Mouse (Mus musculus) liver, embryonic 16.5 days (tissue): ENCODE data around the gene Spata5. TPM values are rescaled to one million over a fixed set of nuclear protein-coding genes. Genes with fewer than 3 reads are reported as not detected.
"Not testable (repeated sequence)": the region's sequence is repeated elsewhere in the genome, so short reads cannot be mapped to it uniquely, and the experiment has no call there.

Experiments
- ATAC-seq: fragments of 200-750 bp; cut with Nextera tagmentation; 2 replicates; pipeline ENCODE4 v1.8.0; 2017; ENCODE audit warnings: low read depth, mild to moderate bottlenecking, moderate number of reproducible peaks, moderate library complexity
- H3K27ac ChIP-seq: fragments of 300-500 bp; sonication (generic); 2 replicates; pipeline ENCODE4 v1.5.1; 2014; ENCODE audit warnings: mild to moderate bottlenecking, low read length
- H3K27me3 ChIP-seq: fragments of 300-500 bp; sonication (generic); 2 replicates; pipeline ENCODE4 v1.6.1; 2014; ENCODE audit warnings: low read depth, low read length, mixed read lengths; ENCODE audit not compliant: control insufficient read depth, insufficient read depth
- H3K36me3 ChIP-seq: fragments of 300-500 bp; sonication (generic); 2 replicates; pipeline ENCODE4 v1.6.1; 2014; ENCODE audit warnings: mild to moderate bottlenecking; ENCODE audit not compliant: control insufficient read depth, insufficient read depth
- H3K4me1 ChIP-seq: fragments of 300-500 bp; sonication (generic); 2 replicates; pipeline ENCODE4 v1.6.1; 2014; ENCODE audit warnings: low read depth, low read length, mixed read lengths; ENCODE audit not compliant: control insufficient read depth
- H3K4me2 ChIP-seq: fragments of 300-500 bp; sonication (generic); 2 replicates; pipeline ENCODE4 v1.6.1; 2014; ENCODE audit warnings: low read depth, low read length, mixed read lengths
- H3K4me3 ChIP-seq: fragments of 300-500 bp; sonication (generic); 2 replicates; pipeline ENCODE4 v1.5.1; 2014; ENCODE audit warnings: low read depth, mild to moderate bottlenecking, low read length
- H3K9ac ChIP-seq: fragments of 300-500 bp; sonication (generic); 2 replicates; pipeline ENCODE4 v1.6.1; 2014; ENCODE audit warnings: low read depth, low read length
- H3K9me3 ChIP-seq: fragments of 300-500 bp; sonication (generic); replicated peaks from 2 replicates; pipeline ENCODE4 v1.6.1; 2016; ENCODE audit warnings: low read length; ENCODE audit not compliant: control insufficient read depth
- WGBS: fragments of 180-500 bp; shearing (Covaris S2); extraction: QIAGEN DNeasy Blood & Tissue Kit; methylation state at CpG from one replicate; pipeline ENCODE4 v1.1.7; 2014; ENCODE audit not compliant: insufficient replicate concordance; 5-methylcytosine and 5-hydroxymethylcytosine counted together
- polyA plus RNA-seq: library from polyadenylated mRNA; unstranded; fragments of >200 nt; fragmentation: Nextera tagmentation; extraction: Ambion mirVana; gene quantifications from 2 replicates; pipeline ENCODE4 v1.2.1, GENCODE M21; 2015

Spata5 gene
- polyA plus RNA-seq, 1 experiment from 2014 or later, result 14.6 TPM

DNA sequence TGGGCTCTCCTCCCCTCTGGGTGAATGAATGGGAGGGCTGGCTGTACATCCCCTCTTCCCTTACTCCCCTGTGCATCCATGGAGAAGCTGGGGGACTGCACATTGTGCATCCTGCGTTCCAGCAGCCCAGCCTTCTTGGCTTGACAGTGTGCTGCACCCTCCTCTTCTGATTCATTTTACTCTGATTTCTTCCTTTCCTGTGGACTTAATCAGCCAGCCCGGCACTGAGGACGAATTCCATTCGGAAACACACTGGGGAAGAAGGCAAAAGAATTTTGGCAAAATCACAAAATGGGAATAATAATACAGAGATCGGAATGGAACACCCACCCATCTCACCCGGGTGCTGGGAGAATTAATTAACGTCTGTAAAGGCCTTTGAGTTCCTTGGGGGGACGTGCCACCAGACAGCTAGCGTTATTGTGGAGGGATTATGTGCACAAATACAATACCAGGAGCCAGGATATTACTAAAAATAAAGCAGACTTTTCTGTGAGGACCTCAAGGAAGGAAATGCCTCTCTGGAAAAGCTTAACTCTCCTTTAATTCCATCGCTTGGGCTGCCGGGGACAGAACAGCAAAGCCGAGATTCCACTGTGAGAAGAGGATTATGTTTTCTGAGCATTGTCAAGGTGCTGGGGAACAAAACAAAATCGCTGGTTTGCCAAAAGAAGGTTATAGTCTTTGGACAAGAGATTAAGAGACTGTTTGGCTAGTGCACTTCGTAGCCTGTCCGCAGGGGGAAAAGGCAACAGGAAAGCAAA, 166.5 kb downstream of the Spata5 start:
- H3K9me3 ChIP-seq, result no peaks in the 10 kb centered on the region
- H3K4me3 ChIP-seq, result no peak overlapping the region
- no peak for ATAC-seq
- H3K36me3 ChIP-seq, result no peaks in the 10 kb centered on the region
- H3K27me3 ChIP-seq, result no peaks in the 10 kb centered on the region
- H3K4me2 ChIP-seq, result peak overlapping the region; percentile 2; the same call in 1 of the 2 replicates
- H3K4me1 ChIP-seq, result no peaks in the 10 kb centered on the region; the same call in 1 of the 2 replicates
- WGBS, result 48% methylated on average over 15 of the region's 15 CpGs
- no peak overlapping the region for H3K9ac ChIP-seq
- H3K27ac ChIP-seq, result no peak overlapping the region

GRCm38 (mm10) chr3:37586731-37587578, 167.3 kb downstream of the Spata5 start:
- H3K27ac ChIP-seq, result no peak overlapping the region
- no peaks in the 10 kb centered on the region for H3K27me3 ChIP-seq
- no peaks in the 10 kb centered on the region for H3K9me3 ChIP-seq
- H3K9ac ChIP-seq, result no peak overlapping the region
- ATAC-seq, result no peak
- peak overlapping the region; percentile 2; the same call in 1 of the 2 replicates for H3K4me2 ChIP-seq
- H3K4me1 ChIP-seq, result no peaks in the 10 kb centered on the region; the same call in 1 of the 2 replicates
- no peaks in the 10 kb centered on the region for H3K36me3 ChIP-seq
- H3K4me3 ChIP-seq, result no peak overlapping the region
- WGBS, result 37% methylated on average over 16 of the region's 16 CpGs

GRCm38 (mm10) chr3:37595721-37596120, 176.0 kb downstream of the Spata5 start:
- H3K9me3 ChIP-seq, result no peaks in the 10 kb centered on the region
- peaks cover 3% of the 10 kb centered on the region for H3K4me1 ChIP-seq
- H3K4me2 ChIP-seq, result no peak overlapping the region
- H3K36me3 ChIP-seq, result no peaks in the 10 kb centered on the region
- no peak overlapping the region for H3K4me3 ChIP-seq
- no peak overlapping the region for H3K27ac ChIP-seq
- no peak for ATAC-seq
- H3K27me3 ChIP-seq, result no peaks in the 10 kb centered on the region
- no peak overlapping the region for H3K9ac ChIP-seq
- WGBS, result 51% methylated on average over 10 of the region's 10 CpGs

DNA sequence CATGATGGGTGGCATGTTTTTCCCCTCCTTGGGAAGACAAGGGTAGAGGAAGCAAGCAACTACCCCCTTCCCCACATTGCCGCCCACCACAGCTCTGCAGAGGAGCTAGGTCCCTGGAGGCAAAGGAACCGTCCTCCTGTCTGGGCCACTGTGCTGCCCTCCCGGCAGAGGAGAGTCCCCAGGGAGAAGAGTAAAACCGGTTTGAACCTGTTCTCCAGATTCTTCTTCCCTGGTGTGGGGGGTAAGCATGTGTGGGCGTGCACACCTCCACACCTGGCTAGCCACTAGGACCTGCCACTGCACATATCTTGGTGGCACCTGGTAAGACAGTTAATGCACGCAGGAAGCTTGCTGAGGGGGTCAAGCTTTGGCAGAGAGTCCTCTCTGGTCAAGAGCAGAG, 176.8 kb downstream of the Spata5 start:
- no peaks in the 10 kb centered on the region for H3K36me3 ChIP-seq
- no peak overlapping the region for H3K9ac ChIP-seq
- WGBS, result 49% methylated on average over 6 of the region's 6 CpGs
- H3K27ac ChIP-seq, result no peak overlapping the region
- ATAC-seq, result no peak
- no peaks in the 10 kb centered on the region for H3K9me3 ChIP-seq
- no peak overlapping the region for H3K4me3 ChIP-seq
- H3K27me3 ChIP-seq, result no peaks in the 10 kb centered on the region
- H3K4me1 ChIP-seq, result peaks cover 3% of the 10 kb centered on the region
- no peak overlapping the region for H3K4me2 ChIP-seq

DNA sequence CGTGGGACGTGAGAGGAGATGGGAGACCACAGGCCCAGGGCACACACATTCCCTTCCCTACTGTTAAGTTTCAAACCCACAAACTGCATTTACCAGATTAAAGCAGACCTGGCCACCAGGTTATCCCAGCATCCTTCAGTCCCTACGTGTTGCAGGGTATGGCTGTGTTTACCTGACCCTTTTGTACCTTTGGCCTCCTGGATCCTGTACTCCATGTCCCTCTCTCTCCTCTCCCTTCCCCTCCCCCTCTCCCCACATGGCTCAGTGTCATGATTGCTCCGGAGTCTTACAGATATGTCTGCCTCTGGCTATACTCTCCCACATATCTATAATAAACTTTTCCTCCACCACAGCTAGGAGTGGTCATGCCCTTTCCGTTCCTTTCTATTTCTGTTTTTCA, 177.5 kb downstream of the Spata5 start:
- peaks cover 3% of the 10 kb centered on the region for H3K4me1 ChIP-seq
- peak; percentile 79 for ATAC-seq
- H3K27me3 ChIP-seq, result no peaks in the 10 kb centered on the region
- no peak overlapping the region for H3K4me3 ChIP-seq
- no peaks in the 10 kb centered on the region for H3K36me3 ChIP-seq
- WGBS, result 58% methylated on average over 5 of the region's 5 CpGs
- no peak overlapping the region for H3K9ac ChIP-seq
- no peaks in the 10 kb centered on the region for H3K9me3 ChIP-seq
- no peak overlapping the region for H3K4me2 ChIP-seq
- no peak overlapping the region for H3K27ac ChIP-seq

- H3K9me3 ChIP-seq, H3K36me3 ChIP-seq, H3K9ac ChIP-seq, H3K4me2 ChIP-seq, H3K27ac ChIP-seq, ATAC-seq, H3K27me3 ChIP-seq, H3K4me3 ChIP-seq: not testable (repeated sequence)
- WGBS, result 80% methylated on average over 14 of the region's 14 CpGs
- peaks cover 11% of the 10 kb centered on the region for H3K4me1 ChIP-seq
Observed at GRCm38 (mm10) chr3:37599641-37600040, 179.9 kb downstream of the Spata5 start.

- Histone ChIP-seq H3K4me3 (no peak overlapping the region), H3K4me1 (peaks cover 10% of the 10 kb centered on the region), H3K4me2 (no peak overlapping the region), H3K9ac (no peak overlapping the region), H3K27me3 (no peaks in the 10 kb centered on the region), H3K27ac (no peak overlapping the region), H3K36me3 (no peaks in the 10 kb centered on the region), H3K9me3 (no peaks in the 10 kb centered on the region)
- ATAC-seq, result no peak
- 93% methylated on average over 9 of the region's 9 CpGs for WGBS
Observed at GRCm38 (mm10) chr3:37602356-37602755, 182.7 kb downstream of the Spata5 start.

GRCm38 (mm10) chr3:37602890-37603289, 183.2 kb downstream of the Spata5 start:
- 72% methylated on average over 7 of the region's 7 CpGs for WGBS
- no peak overlapping the region for H3K4me3 ChIP-seq
- H3K36me3 ChIP-seq, result no peaks in the 10 kb centered on the region
- H3K4me1 ChIP-seq, result peaks cover 10% of the 10 kb centered on the region
- H3K27me3 ChIP-seq, result no peaks in the 10 kb centered on the region
- H3K27ac ChIP-seq, result no peak overlapping the region
- no peak overlapping the region for H3K9ac ChIP-seq
- ATAC-seq, result peak; percentile 70
- no peaks in the 10 kb centered on the region for H3K9me3 ChIP-seq
- no peak overlapping the region for H3K4me2 ChIP-seq

DNA sequence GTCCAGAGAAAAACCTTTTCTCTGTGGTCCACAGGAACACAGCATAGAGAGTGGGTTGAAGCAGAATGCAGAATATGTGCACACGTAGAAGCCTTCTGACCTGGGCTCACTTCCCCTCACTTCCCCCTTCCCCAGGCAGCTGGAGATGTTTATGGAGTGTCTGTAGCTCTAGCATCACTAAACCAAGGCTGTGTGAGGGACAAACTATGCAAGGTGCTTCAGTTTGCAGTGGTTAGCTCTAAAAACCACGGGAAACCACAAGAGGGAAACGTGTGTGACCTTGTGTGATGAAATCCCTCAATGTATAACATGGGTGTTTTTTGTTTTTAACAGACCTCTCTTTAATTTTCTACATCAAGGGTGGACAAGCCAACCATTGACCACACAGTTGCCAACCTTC, 183.8 kb downstream of the Spata5 start:
- Histone ChIP-seq H3K36me3 (no peaks in the 10 kb centered on the region), H3K9ac (no peak overlapping the region), H3K4me3 (no peak overlapping the region), H3K27me3 (no peaks in the 10 kb centered on the region), H3K4me1 (peaks cover 10% of the 10 kb centered on the region), H3K4me2 (no peak overlapping the region), H3K9me3 (no peaks in the 10 kb centered on the region), H3K27ac (no peak overlapping the region)
- 23% methylated on average over 3 of the region's 3 CpGs for WGBS
- ATAC-seq, result no peak
